Mouse (Mus musculus) left cerebral cortex, postnatal 36 days (tissue): ENCODE measurements around the gene Prpf38b. TPM values are rescaled to one million over a fixed set of nuclear protein-coding genes. Genes with fewer than 3 reads are reported as not detected.
"Not testable (repeated sequence)": the region's sequence is repeated elsewhere in the genome, so short reads cannot be mapped to it uniquely, and the experiment has no call there.

Experiments used
- DNase-seq, 2 experiments: peaks; one replicate each; pipeline ENCODE4 v3.0.0; 2021 to 2022; ENCODE audit warnings: low spot score in 2 of 2, mixed read lengths in 1 of 2
- intact Hi-C: fragments of 180-260 bp; cut with DNase I; formaldehyde crosslinking; loops from one replicate; pipeline ENCODE4 v1.15.1; 2025
- total RNA-seq, 2 experiments: library from RNA; stranded (reverse); gene quantifications; 2 replicates each; pipeline ENCODE4 v1.2.3; 2021

Prpf38b gene
- total RNA-seq, 2 experiments from 2014 or later = 28.0 to 54.5 TPM

GRCm38 (mm10) chr3:108902934-108903333, 8.6 kb downstream of the Prpf38b start:
- DNase-seq = no peak

GRCm38 (mm10) chr3:108902038-108902437, 9.5 kb downstream of the Prpf38b start:
- no peak for DNase-seq
- intact Hi-C loops = loop anchor here (10.0 kb wide), 1 partner anchor 237 kb away; no protein-coding TSS in a partner anchor

More at GRCm38 (mm10) chr3:108902934-108903333, 8.6 kb downstream of the Prpf38b start:
- intact Hi-C loops = loop anchor here (10.0 kb wide), 1 partner anchor 238 kb away; no protein-coding TSS in a partner anchor

GRCm38 (mm10) chr3:108900681-108901080, 10.8 kb downstream of the Prpf38b start:
- intact Hi-C loops = loop anchor here (10.0 kb wide), 1 partner anchor 236 kb away; no protein-coding TSS in a partner anchor
- no peak for DNase-seq

- DNase-seq = no peak
- intact Hi-C loops = loop anchor here (10.0 kb wide), 1 partner anchor 235 kb away; no protein-coding TSS in a partner anchor
These were observed 11.4 kb downstream of the Prpf38b start for GRCm38 (mm10) chr3:108900147-108900546.

GRCm38 (mm10) chr3:108898640-108899039, 12.9 kb downstream of the Prpf38b start:
- intact Hi-C loops = no loop called here
- DNase-seq = no peak

- intact Hi-C loops = no loop called here
These were observed 18.6 kb downstream of the Prpf38b start for GRCm38 (mm10) chr3:108892914-108893313.

GRCm38 (mm10) chr3:108892080-108892479, 19.4 kb downstream of the Prpf38b start:
- no peak for DNase-seq
- intact Hi-C loops = no loop called here

More at GRCm38 (mm10) chr3:108892914-108893313, 18.6 kb downstream of the Prpf38b start:
- no peak for DNase-seq

GRCm38 (mm10) chr3:108889908-108890307, 21.6 kb downstream of the Prpf38b start, which contains the start of gene Fndc7:
Gene Fndc7 (minus strand): TSS chr3:108890008.
- intact Hi-C loops = no loop called here
- DNase-seq = no peak

- no peak for DNase-seq
- intact Hi-C loops = no loop called here
These were observed 23.9 kb downstream of the Prpf38b start for GRCm38 (mm10) chr3:108887618-108887975.

- intact Hi-C loops = no loop called here
- DNase-seq = no peak
These were observed 24.5 kb downstream of the Prpf38b start for GRCm38 (mm10) chr3:108886934-108887617.

GRCm38 (mm10) chr3:108885686-108886530, 25.6 kb downstream of the Prpf38b start:
- intact Hi-C loops = no loop called here
- no peak for DNase-seq

- intact Hi-C loops = no loop called here
- DNase-seq = no peak
These were observed 26.7 kb downstream of the Prpf38b start for GRCm38 (mm10) chr3:108884706-108885289.

GRCm38 (mm10) chr3:108883067-108883466, 28.5 kb downstream of the Prpf38b start:
- intact Hi-C loops = no loop called here
- no peak for DNase-seq

- intact Hi-C loops, DNase-seq: not testable (repeated sequence)
These were observed 29.7 kb downstream of the Prpf38b start for GRCm38 (mm10) chr3:108881873-108882272.

GRCm38 (mm10) chr3:108880544-108881507, 30.7 kb downstream of the Prpf38b start:
- intact Hi-C loops = no loop called here
- DNase-seq = peak; percentile 18 to 24

GRCm38 (mm10) chr3:108879836-108880435, 31.6 kb downstream of the Prpf38b start:
- intact Hi-C loops = no loop called here
- DNase-seq = no peak

GRCm38 (mm10) chr3:108879129-108879528, 32.4 kb downstream of the Prpf38b start:
- no peak for DNase-seq
- intact Hi-C loops = no loop called here

- DNase-seq = no peak
These were observed 40.9 kb downstream of the Prpf38b start for GRCm38 (mm10) chr3:108870631-108871030.

GRCm38 (mm10) chr3:108867449-108867848, 44.1 kb downstream of the Prpf38b start:
- intact Hi-C loops = no loop called here
- DNase-seq = no peak

More at GRCm38 (mm10) chr3:108870631-108871030, 40.9 kb downstream of the Prpf38b start:
- intact Hi-C loops = no loop called here
